Mouse (Mus musculus): ENCODE data around the gene Zmiz1.

The Zmiz1 gene

GRCm38 (mm10) chr14:25535583-25535943 lies 76.6 kb downstream of the Zmiz1 start:
- no peak for DNase-seq (ENCODE audit: low spot score)

DNA sequence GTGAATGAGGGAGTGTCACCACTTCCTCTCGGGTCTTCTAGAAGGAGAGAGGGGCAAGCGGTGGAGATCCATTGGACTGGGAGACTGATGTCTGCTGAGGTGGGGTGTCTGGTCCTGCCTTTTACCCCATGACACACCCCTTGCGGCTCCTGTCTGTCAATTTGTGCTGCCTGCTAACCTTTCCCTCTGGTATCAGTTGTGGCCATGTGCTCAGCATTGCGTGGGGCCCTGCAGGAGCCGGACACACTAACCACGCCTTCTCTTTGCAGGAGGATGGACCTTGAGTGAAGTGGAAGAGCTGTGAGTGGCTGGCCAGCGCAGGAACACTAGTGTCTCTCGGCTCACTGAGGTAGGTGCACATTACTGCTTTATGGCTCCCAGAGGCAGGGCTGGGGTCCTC lies 77.5 kb downstream of the Zmiz1 start:
- no peak for DNase-seq (ENCODE audit: low spot score)

- no peak for DNase-seq (ENCODE audit: low spot score)
These were observed 78.4 kb downstream of the Zmiz1 start for GRCm38 (mm10) chr14:25537351-25537750.

- DNase-seq (ENCODE audit: low spot score) = no peak
These were observed 79.5 kb downstream of the Zmiz1 start for GRCm38 (mm10) chr14:25538522-25538921.

- DNase-seq (ENCODE audit: low spot score) = no peak
These were observed 80.6 kb downstream of the Zmiz1 start for GRCm38 (mm10) chr14:25539493-25540116.

GRCm38 (mm10) chr14:25540172-25540571 lies 81.2 kb downstream of the Zmiz1 start:
- DNase-seq (ENCODE audit: low spot score) = no peak

DNA sequence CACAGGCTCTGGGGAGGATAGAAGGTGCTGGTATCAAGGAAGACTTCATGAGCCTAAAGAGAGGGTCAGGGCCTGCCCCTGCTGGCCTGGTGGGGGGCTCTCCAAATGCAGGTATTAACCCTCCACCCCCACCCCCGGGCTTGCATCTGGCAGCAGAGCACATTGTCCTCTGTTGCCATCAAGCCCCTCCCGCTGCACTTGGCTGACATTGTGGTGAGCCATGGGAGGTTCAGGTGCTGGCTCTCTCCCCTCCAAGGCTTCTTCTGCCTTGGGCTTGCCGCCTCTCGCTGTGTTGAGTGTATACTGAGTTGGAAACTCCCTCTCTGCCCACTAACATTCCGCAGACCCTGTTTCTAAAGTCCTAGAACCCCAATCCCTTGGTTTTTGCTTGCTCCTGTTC lies 82.2 kb downstream of the Zmiz1 start:
- no peak for DNase-seq (ENCODE audit: low spot score)

- DNase-seq (ENCODE audit: low spot score) = no peak
These were observed 84.1 kb downstream of the Zmiz1 start for GRCm38 (mm10) chr14:25543098-25543497.

GRCm38 (mm10) chr14:25543927-25544326 lies 84.9 kb downstream of the Zmiz1 start:
- no peak for DNase-seq (ENCODE audit: low spot score)

DNA sequence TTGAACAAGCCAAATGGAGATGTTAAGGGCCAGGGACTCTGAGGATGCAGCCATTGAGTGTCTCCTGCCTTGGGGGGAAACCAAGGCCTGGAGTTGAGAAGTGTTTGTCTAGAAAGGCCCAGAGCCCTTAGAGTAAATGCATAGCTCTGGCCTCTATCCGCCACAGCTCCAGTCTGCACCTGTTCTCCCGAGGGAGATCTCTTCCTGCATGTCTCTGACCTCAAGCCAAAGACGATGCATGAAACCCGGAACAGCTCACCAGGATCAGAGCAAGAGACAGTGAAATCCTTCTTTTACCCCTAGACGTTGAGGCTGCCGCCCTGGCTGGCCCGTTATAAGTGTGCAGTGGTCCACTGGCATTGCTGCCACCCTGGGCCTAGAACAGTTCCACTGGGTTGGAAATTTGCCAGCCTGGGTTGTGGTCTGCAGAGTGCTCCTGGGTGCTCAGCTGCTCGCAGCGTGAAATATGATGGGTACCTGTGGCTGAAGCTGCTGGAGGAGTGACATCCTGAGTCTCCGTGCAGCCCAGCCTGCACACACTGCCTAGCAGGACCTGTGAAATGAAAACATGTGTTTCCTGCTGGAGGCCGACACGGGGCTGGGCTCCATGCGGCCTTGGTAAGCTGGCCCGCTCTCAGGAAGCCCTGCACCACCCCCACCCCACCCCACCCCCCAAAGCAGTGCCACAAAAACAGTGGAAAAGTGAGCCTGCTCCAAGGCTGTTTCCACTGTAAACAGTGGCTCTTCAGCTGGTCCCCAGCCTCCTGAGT lies 88.1 kb downstream of the Zmiz1 start:
- DNase-seq (ENCODE audit: low spot score) = no peak

DNA sequence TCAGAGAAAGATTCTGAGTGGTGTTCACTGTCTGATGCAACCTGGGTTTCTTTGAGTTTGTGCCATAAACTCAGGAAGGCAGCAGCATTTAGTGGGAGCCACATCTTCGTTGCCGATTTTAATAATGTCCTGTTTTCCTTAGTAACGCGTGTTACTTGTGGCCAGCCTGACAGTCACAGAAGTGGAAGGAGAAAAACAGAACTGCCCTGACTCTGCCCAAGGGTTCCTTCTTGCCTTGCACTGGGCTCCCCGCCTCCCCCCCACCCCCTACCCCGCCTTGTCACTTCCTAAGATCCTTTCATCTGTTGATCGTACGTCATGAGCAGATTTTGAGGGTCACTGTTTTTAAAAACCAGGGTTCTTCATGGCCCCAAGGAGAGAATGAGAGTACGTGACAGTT lies 88.9 kb downstream of the Zmiz1 start:
- DNase-seq (ENCODE audit: low spot score) = no peak

- no peak for DNase-seq (ENCODE audit: low spot score)
These were observed 89.7 kb downstream of the Zmiz1 start for GRCm38 (mm10) chr14:25548650-25549049.

GRCm38 (mm10) chr14:25549125-25549524 lies 90.1 kb downstream of the Zmiz1 start:
- DNase-seq (ENCODE audit: low spot score) = no peak

DNA sequence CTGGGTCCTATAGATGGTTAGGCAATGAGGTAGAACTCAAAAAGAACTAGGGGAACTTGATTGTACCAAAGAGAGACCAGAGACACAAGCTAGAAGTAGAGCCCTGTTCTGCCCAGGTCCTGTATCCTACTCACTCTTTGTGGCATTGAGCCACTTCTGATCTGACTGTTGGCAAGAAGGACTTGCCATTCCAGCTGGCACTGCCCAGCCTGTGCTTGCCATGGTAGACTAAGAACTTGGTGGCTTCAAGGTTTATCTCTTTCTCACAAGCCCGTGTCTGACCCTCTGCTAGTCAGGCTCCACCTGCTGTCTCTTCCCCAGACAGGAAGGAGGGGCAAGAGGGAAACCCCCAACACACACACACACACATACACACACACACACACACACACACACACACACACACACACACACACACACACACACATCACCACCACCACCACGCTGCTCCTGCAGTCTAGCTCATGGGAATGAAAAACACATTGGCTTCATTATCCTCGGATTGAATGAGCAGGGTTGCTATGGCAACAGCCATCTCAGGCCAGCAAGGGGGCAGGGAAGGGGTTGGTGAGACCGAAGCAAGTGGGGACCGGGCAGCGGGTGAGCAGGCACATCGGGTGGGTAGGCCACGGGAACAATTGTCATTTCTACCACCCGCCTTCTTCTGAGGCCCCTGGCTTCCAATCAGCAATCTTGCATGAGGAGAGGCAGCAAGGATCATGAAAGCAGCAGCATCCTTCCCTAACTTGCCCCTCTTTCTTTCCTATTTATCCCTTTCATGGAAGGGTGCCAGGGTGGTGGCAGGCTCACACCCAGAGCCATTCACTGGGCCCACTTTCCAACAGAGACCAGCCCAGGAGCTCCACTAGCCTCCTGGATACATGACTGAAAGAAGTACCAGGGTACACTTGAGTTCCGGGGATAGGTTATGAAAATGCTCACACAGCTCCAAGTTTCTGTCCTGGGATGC lies 91.2 kb downstream of the Zmiz1 start:
- no peak for DNase-seq (ENCODE audit: low spot score)

DNA sequence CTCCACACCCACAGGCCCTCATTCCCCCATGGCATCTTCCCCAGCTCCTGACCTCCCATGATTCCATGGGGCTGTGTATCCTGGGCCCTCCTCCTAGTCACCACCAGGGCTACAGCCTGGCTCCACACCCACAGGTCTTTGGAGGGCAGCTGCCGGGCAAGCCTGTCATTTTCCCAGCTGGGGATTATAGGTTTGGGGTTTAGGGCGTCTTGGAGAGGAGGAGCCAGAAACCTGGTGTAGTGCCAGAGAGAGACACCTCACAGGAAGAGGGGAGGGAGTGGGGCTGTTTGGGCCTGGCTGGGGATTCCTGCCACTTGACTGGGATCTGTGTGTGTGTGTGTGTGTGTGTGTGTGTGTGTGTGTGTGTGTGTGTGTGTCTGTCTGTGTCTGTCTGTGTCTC lies 92.7 kb downstream of the Zmiz1 start:
- no peak for DNase-seq (ENCODE audit: low spot score)

DNA sequence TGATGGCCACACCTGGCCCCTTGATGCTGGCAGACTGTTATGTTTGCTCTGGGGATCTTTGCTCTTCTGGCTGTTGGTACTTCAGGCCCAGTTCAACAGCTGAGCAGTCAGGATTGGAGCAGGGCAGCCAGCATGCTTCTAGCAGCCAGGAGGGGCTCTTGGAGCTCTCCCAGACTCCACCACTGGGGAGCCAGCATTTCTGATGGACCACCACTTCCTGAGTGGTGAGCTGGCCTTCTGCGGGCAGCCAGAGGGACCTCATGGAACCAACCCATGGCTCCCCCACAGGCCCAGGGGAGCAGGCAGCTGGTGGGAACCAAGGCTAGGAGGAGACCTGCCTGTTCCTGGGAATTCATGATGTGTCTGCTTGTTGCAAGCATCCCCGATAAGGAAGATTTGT lies 94.4 kb downstream of the Zmiz1 start:
- DNase-seq (ENCODE audit: low spot score) = no peak

- DNase-seq (ENCODE audit: low spot score) = no peak
These were observed 95.8 kb downstream of the Zmiz1 start for GRCm38 (mm10) chr14:25554781-25555180.

GRCm38 (mm10) chr14:25555291-25555781 lies 96.4 kb downstream of the Zmiz1 start:
- no peak for DNase-seq (ENCODE audit: low spot score)

GRCm38 (mm10) chr14:25555848-25556247 lies 96.9 kb downstream of the Zmiz1 start:
- no peak for DNase-seq (ENCODE audit: low spot score)

DNA sequence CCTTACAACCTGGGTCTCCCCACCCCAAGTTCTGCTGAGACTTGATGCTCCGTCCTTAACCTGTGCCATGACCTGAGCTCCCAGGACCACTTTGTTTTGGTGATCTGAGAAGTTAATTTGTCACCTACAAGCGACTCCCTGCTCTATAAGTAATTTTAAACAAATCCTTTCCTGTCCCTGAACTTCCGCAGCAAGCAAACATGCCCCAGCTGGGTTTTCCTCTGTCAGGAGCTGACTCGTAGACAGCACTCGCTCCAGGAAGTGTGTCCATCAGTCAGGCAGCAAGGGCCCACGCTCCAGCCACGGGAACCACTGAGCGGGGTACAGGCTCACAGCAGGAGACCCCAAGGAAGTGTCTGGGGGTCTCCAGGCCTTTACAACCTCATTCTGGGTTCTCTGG lies 98.0 kb downstream of the Zmiz1 start:
- DNase-seq (ENCODE audit: low spot score) = no peak

GRCm38 (mm10) chr14:25558479-25558878 lies 99.5 kb downstream of the Zmiz1 start:
- no peak for DNase-seq (ENCODE audit: low spot score)

GRCm38 (mm10) chr14:25559907-25560306 lies 100.9 kb downstream of the Zmiz1 start:
- DNase-seq (ENCODE audit: low spot score) = no peak

GRCm38 (mm10) chr14:25560841-25561240 lies 101.9 kb downstream of the Zmiz1 start:
- no peak for DNase-seq (ENCODE audit: low spot score)
